Mouse (Mus musculus) kidney, adult 2 months (tissue): ENCODE measurements around the gene Micu1. TPM values are rescaled to one million over a fixed set of nuclear protein-coding genes. Genes with fewer than 3 reads are reported as not detected.

Source experiments
- DNase-seq: peaks from one replicate; pipeline ENCODE4 v3.0.0; 2021
- H3K27ac ChIP-seq: fragments of 200-500 bp; 2 replicates; pipeline ENCODE4 v1.5.1; 2012; ENCODE audit warnings: low read depth, low read length, control low read depth, inconsistent platforms; ENCODE audit not compliant: insufficient read depth
- H3K27me3 ChIP-seq: fragments of 200-500 bp; replicated peaks from 2 replicates; pipeline ENCODE4 v1.6.1; 2012; ENCODE audit warnings: mild to moderate bottlenecking, moderate library complexity, low read length, inconsistent platforms; ENCODE audit not compliant: control insufficient read depth, insufficient read depth
- H3K36me3 ChIP-seq: fragments of 200-500 bp; 2 replicates; pipeline ENCODE4 v1.6.1; 2012; ENCODE audit warnings: mild to moderate bottlenecking, moderate library complexity, low read length, inconsistent platforms; ENCODE audit not compliant: control insufficient read depth, insufficient read depth
- H3K4me1 ChIP-seq: fragments of 200-500 bp; 2 replicates; pipeline ENCODE4 v1.6.1; 2011; ENCODE audit warnings: low read length; ENCODE audit not compliant: control insufficient read depth, insufficient read depth
- H3K4me3 ChIP-seq: fragments of 200-500 bp; 2 replicates; pipeline ENCODE4 v1.5.1; 2011; ENCODE audit warnings: mild to moderate bottlenecking, low read depth, low read length, control low read depth; ENCODE audit not compliant: insufficient read depth
- CTCF ChIP-seq: fragments of 200-500 bp; conservative IDR thresholded peaks from 2 replicates; pipeline ENCODE4 v1.5.1; 2011; ENCODE audit warnings: low read depth, mild to moderate bottlenecking, control low read depth, low read length, moderate library complexity, mixed read lengths; ENCODE audit not compliant: insufficient read depth, insufficient read length
- POLR2A ChIP-seq: fragments of 200-500 bp; IDR thresholded peaks from one replicate; pipeline ENCODE4 v1.6.1; 2011; ENCODE audit warnings: low read depth, low read length, control low read depth
- WGBS: fragments of 180-500 bp; shearing (Covaris S2); methylation state at CpG from one replicate; pipeline ENCODE4 v1.1.7; 2018; 5-methylcytosine and 5-hydroxymethylcytosine counted together
- polyA plus RNA-seq: library from polyadenylated mRNA; depleted of rRNA; stranded (reverse); fragments of >200 nt; gene quantifications from 2 replicates; pipeline ENCODE4 v1.2.3, GENCODE M21; 2012

The Micu1 gene
- polyA plus RNA-seq, 1 experiment = 59.0 TPM

DNA sequence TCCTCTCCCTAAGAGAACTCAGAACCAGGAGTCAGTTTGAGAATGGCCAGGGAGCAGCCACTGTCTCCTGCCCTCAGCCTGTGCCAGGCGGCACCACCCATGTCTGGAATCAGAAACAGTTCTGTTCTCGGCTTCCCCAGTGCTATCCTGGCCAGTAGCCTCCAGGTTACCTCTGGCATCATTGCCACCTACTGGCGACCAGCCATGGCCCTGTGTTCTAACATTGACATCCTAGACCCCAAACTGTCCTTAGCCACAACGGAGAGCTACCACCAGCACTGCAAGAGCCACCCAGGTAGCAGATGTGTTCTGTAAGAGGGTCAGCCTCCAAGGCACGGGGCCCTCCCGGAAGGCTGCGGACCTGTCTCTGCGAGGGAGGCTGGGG is 200.3 kb downstream of the Micu1 start:
- peaks cover 13% of the 10 kb centered on the region for H3K4me1 ChIP-seq
- WGBS = 56% methylated on average over 8 of the region's 8 CpGs

DNA sequence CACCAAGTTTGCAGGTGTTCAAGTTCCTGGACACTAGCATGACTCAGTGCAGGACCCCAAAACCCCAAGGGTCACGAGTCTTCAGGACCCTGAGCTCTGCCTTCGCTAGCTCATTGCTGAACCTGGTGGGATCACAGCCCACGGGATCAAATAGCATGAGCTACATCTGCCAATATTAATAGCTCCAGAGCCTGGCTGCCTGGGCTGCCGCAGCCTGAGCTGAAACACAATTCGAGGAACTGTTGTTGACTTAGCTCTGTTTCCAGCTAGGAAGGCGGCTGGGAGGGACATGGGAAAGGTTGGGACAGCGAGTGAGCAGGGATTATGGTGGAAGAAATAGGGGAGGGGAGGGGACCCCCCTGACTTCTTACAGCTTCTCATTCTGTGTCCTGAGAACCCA is 200.9 kb downstream of the Micu1 start:
- 63% methylated on average over 7 of the region's 7 CpGs for WGBS
- Histone ChIP-seq H3K27ac (no peak overlapping the region), H3K4me1 (peaks cover 13% of the 10 kb centered on the region), H3K4me3 (no peak overlapping the region), H3K36me3 (no peaks in the 10 kb centered on the region), H3K27me3 (no peaks in the 10 kb centered on the region)
- no peak for TF ChIP-seq CTCF
- TF ChIP-seq POLR2A = no peak
- DNase-seq = no peak

More for the DNA sequence above, 200.3 kb downstream of the Micu1 start:
- no peak overlapping the region for H3K4me3 ChIP-seq
- no peak overlapping the region for H3K27ac ChIP-seq
- TF ChIP-seq CTCF = no peak
- no peak for TF ChIP-seq POLR2A
- DNase-seq = no peak
- no peaks in the 10 kb centered on the region for H3K36me3 ChIP-seq
- no peaks in the 10 kb centered on the region for H3K27me3 ChIP-seq

DNA sequence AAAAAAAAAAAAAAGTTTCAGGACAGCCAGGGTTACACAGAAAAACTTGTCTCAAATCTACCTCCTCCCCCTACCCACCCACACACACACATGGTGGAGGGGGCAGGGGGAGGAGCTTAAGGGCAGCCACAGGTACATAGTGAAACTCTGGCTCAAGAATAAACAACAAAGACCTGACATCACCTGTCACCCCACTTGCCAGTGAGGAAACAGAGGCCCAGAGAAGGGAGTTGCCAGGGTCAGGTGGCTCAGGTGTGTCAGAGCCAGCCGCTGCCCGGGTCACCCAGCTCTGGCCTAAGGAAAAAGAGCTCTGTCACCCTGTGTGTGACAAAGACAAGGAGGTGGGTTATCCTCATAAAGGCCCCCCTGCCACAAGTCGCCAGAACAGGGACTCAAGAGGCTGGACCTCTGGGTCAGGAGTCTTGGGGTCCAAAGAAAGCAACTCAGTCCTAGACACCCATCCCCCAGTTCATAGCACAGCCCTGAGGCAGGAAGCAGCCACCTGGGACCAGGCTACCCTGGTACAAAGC is 204.9 kb downstream of the Micu1 start:
- Histone ChIP-seq H3K4me3 (no peak overlapping the region), H3K36me3 (no peaks in the 10 kb centered on the region), H3K27me3 (no peaks in the 10 kb centered on the region), H3K27ac (0 out of 2 replicates have a peak overlapping the region, but pooled peaks have one; percentile 13), H3K4me1 (peaks cover 3% of the 10 kb centered on the region)
- no peak for DNase-seq
- 68% methylated on average over 3 of the region's 3 CpGs for WGBS
- no peak for TF ChIP-seq CTCF
- TF ChIP-seq POLR2A = no peak

DNA sequence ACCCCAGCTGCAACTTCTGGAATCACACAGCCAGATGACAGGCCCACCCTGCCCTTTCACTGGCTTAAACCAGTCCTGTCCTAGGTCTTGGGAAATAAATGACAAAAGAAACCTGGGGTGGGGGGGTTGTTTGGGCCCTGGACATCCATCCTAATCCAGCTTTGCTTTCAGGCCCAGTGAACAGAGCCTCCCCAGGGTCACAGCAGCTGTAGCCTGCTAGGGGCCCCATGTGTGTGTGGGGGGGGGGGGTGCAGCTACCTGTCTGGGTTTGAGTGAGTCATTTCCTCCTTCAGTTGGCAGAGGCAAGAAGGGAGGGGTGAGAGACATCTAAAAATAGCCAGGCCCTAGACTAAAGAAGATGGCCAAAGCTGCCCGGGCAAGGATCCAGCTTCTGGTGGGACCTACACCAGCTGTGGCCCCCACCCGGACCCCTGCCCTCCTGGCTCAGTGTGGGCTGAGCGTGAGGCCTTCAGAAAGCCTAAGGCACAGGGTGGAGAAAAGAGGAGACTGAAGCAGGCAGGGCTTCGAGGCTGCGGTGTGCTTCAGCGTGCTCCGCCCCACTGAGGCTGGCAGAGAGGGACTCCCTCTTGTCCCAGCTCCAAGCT is 205.5 kb downstream of the Micu1 start:
- 32% methylated on average over 7 of the region's 7 CpGs for whole genome bisulfite sequencing
- Histone ChIP-seq H3K4me1 (peaks cover 3% of the 10 kb centered on the region), H3K4me3 (no peak overlapping the region), H3K36me3 (no peaks in the 10 kb centered on the region), H3K27ac (peak overlapping the region; percentile 80; the same call in 1 of the 2 replicates), H3K27me3 (no peaks in the 10 kb centered on the region)
- no peak for TF ChIP-seq CTCF
- TF ChIP-seq POLR2A = no peak
- DNase-seq = peak; percentile 57

DNA sequence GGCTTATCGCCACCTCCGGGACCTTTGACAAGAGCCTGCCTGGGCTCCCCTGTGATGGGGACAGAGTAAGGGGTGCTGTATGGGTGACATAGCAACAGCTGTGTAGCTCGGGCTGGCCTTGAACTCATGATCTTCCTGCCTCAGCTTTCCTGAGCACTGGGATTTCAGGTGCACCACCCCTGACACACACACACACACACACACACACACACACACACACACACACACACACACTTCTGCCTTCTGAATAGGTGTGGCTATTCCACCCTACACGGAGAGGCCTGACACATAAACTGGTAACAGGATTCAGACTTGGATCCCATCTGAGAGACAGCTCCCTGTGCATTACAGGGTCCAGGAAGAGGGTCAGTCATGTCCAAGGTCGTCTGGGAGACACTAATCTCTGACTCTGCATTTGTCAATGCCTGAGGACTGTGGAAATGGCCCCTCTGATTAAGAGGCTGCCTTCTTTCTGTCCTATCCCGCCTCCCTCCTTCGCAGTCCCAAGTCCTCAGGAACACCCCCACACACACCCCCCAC is 206.6 kb downstream of the Micu1 start:
- H3K4me3 ChIP-seq = no peak overlapping the region
- TF ChIP-seq POLR2A (no peak), CTCF (no peak)
- no peaks in the 10 kb centered on the region for H3K27me3 ChIP-seq
- 60% methylated on average over 7 of the region's 7 CpGs for WGBS
- peak overlapping the region; percentile 60 for H3K27ac ChIP-seq
- no peak for DNase-seq
- no peaks in the 10 kb centered on the region for H3K36me3 ChIP-seq
- peaks cover 3% of the 10 kb centered on the region for H3K4me1 ChIP-seq

DNA sequence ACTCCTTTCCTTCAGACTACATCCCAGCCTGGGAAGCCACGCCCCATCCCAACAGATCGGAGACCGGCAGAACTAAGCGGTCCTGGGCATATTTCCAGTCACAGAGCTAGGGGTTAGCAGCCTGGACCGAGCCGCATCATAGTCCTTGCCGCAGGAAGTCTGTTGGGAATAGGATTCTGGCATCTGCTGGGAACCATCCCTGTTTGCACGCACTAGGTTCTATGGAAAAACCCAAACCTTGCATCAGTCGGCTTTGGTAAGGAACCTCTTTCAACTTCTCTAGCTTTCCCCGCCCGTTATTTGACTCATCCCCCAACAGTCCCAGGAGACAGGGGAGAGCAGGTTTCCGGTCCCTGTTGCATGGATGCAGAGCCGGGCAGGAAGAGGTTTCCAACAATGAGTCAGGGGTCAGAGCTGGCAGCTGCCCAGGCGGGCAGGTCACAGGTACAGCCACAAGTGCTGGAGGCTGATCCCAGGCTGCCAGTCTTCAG is 207.1 kb downstream of the Micu1 start:
- peaks cover 3% of the 10 kb centered on the region for H3K4me1 ChIP-seq
- H3K27me3 ChIP-seq = no peaks in the 10 kb centered on the region
- TF ChIP-seq CTCF (no peak), POLR2A (no peak)
- peak overlapping the region; percentile 79 for H3K27ac ChIP-seq
- peak; percentile 84 for DNase-seq
- no peak overlapping the region for H3K4me3 ChIP-seq
- WGBS = 13% methylated on average over 14 of the region's 14 CpGs
- no peaks in the 10 kb centered on the region for H3K36me3 ChIP-seq

DNA sequence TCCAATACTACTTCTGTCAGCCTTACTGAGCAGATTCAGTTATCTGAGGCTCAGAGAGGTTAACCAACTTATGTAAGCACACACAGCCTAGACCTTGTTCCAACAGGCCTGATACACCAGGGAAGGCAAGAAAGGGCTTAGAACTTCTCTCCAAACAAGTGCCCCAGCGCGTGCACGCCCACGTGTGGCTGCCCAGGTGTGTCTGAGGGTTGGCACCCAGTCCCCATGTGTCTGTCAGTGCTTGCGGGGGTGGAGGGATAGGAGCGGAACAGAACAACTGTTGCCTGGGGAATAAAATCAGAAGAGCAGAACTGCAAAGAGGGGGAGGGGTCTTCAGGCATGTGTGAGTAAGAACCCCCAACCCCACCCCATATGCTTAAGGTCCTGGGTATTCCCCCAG is 208.8 kb downstream of the Micu1 start:
- no peaks in the 10 kb centered on the region for H3K36me3 ChIP-seq
- 31% methylated on average over 6 of the region's 6 CpGs for WGBS
- H3K27ac ChIP-seq = no peak overlapping the region
- H3K27me3 ChIP-seq = no peaks in the 10 kb centered on the region
- no peak for DNase-seq
- H3K4me1 ChIP-seq = peaks cover 12% of the 10 kb centered on the region
- no peak for TF ChIP-seq POLR2A
- TF ChIP-seq CTCF = no peak
- no peak overlapping the region for H3K4me3 ChIP-seq
